Mouse (Mus musculus): ENCODE data around the gene Ccdc77.
A peak's percentile ranks its signal among the peaks of the same experiment; 100 is the strongest.
"Not testable (repeated sequence)": the region's sequence is repeated elsewhere in the genome, so short reads cannot be mapped to it uniquely, and the experiment has no call there.

Ccdc77 gene

GRCm38 (mm10) chr6:120309787-120310186, 54.4 kb downstream of the Ccdc77 start:
- no peak for DNase-seq (ENCODE audit: low spot score in 2 of 2)

DNA sequence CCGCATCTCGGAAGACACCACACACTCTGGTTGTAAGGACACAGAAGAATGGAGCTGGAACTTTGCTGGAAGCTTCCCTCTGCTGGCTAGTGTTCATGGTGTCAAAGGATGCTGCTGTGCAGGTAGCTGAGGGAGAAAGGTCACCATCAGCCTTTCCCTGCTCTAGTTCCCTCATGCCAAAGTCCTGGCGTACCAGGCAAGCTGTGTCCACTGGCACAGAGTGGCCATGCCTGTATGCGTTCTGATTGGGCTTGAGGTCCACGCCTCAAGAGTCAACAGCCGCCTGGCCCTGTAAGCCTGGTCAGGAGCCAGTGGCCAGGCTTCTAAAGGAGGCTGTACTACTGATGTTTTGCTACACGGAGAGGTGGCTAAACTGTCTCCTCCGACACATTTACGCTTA, 54.8 kb downstream of the Ccdc77 start:
- DNase-seq (ENCODE audit: low spot score in 2 of 2), result no peak

GRCm38 (mm10) chr6:120306859-120307594, 57.1 kb downstream of the Ccdc77 start:
- DNase-seq (ENCODE audit: low spot score in 2 of 2), result no peak

GRCm38 (mm10) chr6:120302755-120303316, 61.3 kb downstream of the Ccdc77 start:
- no peak for DNase-seq (ENCODE audit: low spot score in 2 of 2)

- peak in 1 of 2 experiments; percentile 60 for DNase-seq (ENCODE audit: low spot score in 2 of 2)
Measured at GRCm38 (mm10) chr6:120301137-120301536, 63.0 kb downstream of the Ccdc77 start.

DNA sequence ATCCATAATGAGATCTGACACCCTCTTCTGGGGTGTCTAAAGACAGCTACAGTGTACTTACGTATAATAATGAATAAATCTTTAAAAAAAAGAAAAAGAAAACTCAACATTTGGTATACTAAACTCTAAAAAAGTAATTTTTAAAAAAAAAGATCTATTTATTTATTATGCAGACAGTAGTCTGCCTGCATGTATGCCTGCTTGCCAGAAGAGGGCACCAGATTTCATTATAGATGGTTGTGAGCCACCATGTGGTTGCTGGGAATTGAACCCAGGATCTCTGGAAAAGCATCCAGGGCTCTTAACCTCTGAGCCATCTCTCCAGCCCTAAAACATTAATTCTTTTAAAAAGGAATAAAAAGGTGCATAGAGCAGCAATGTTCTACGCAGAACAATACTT, 67.6 kb downstream of the Ccdc77 start:
- not testable (repeated sequence) for DNase-seq (ENCODE audit: low spot score in 2 of 2)

- peak; percentile 9 to 31 for DNase-seq (ENCODE audit: low spot score in 2 of 2)
Measured at GRCm38 (mm10) chr6:120294785-120295133, 69.4 kb downstream of the Ccdc77 start.

- DNase-seq (ENCODE audit: low spot score in 2 of 2), result peak in 1 of 2 experiments; percentile 31
Measured at GRCm38 (mm10) chr6:120294056-120294784, 70.0 kb downstream of the Ccdc77 start, which contains the start of the genes D330020A13Rik and B4galnt3. TSS of gene D330020A13Rik (plus strand) at chr6:120294364. TSS of gene B4galnt3 (minus strand) at chr6:120294559.

- no peak for DNase-seq (ENCODE audit: low spot score in 2 of 2)
Measured at GRCm38 (mm10) chr6:120291396-120292009, 72.7 kb downstream of the Ccdc77 start.

GRCm38 (mm10) chr6:120289430-120289829, 74.7 kb downstream of the Ccdc77 start:
- no peak for DNase-seq (ENCODE audit: low spot score in 2 of 2)

- DNase-seq (ENCODE audit: low spot score in 2 of 2), result no peak
Measured at GRCm38 (mm10) chr6:120288541-120288940, 75.6 kb downstream of the Ccdc77 start.

DNA sequence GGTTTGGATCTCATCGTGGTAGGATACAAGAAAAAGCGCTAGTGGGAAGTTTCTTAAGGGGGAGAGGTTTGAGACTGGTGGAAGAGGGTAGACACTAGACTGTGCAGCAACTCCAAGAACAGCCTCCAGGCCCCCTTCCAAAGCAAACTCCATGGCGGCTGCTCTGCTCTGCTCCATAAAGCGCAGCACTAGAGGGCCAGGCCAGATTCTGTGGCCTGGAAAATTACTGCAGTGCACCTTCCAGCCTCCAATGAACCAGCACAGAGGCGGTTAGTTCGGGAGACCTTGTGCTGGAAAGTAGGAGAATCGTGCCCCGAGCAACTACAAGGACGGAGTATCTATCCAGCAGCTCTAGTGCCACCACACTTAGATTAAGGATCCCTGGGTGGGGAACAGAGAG, 76.9 kb downstream of the Ccdc77 start:
- DNase-seq (ENCODE audit: low spot score in 2 of 2), result no peak

- no peak for DNase-seq (ENCODE audit: low spot score in 2 of 2)
Measured at GRCm38 (mm10) chr6:120276874-120277449, 87.2 kb downstream of the Ccdc77 start.

- DNase-seq (ENCODE audit: low spot score in 2 of 2), result no peak
Measured at GRCm38 (mm10) chr6:120275301-120275700, 88.9 kb downstream of the Ccdc77 start.

DNA sequence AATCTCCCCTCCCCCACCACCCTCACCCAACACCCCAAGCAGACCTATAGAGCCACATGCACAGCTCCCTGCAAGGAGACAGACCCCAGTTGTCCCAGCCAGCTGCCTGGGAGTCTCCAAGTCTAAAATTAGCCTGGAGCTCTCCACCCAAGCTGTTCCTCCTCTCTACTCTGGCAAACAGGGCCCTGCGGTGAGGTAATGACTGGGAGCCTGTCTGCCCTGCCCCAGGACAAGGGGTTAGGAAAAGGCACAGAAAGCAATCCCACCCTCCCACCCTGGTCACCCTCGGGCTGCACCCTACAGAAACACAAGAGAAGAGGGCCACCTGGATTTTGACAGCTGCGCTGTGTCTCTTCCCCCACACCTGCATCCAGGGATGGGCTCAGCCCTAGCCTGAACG, 89.3 kb downstream of the Ccdc77 start:
- no peak for DNase-seq (ENCODE audit: low spot score in 2 of 2)

Measured in left cerebral cortex, adult 9 months (tissue).